Mouse (Mus musculus) testis, adult 2 months (tissue): ENCODE results near the gene Rasa3.

ENCODE experiments used
- CTCF ChIP-seq: fragments of 200-500 bp; IDR thresholded peaks from 2 replicates; pipeline ENCODE4 v1.5.1; 2012; ENCODE audit warnings: low read depth, mild to moderate bottlenecking, inconsistent platforms, low read length, moderate library complexity; ENCODE audit not compliant: control insufficient read depth, insufficient read depth, insufficient replicate concordance
- POLR2A ChIP-seq: fragments of 200-500 bp; IDR thresholded peaks from 2 replicates; pipeline ENCODE4 v1.6.1; 2012; ENCODE audit warnings: low read depth, mild to moderate bottlenecking, inconsistent platforms, low read length, moderate library complexity; ENCODE audit not compliant: control insufficient read depth

DNA sequence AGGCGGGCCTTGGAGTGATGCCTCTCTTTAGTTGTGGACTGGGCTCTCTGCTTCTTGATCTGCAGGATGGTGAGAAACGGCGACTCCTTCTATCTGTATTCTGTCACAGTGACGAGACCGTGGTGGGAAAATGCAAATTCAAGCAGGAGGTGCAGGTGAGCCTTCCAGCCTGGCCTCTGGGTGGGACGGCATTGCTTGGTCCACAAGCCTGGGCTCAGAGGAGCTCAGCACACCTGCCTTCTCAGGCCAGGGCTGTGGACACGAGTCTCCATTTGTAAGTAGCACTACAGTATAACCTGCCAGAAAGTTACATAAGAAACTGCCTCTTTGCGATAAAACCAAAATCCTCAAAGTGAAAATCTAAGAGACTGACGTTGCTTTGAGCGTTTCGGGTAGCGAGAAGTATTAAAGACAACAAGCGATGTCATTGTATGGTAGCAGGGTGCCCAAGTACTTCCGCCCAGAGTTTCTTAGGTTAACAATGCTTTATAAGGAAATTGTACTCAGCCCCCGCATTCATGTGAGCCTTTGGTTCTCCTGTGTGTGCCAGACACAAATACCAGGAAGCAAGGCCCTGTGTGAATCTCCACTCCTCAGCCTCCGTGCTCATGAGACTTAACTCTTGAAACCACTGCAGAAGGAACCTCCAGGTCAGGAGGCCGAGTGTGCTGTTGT is 60.4 kb downstream of the Rasa3 start:
- TF ChIP-seq CTCF (no peak), POLR2A (no peak)
